Mouse (Mus musculus) c-Kit-positive CD71-negative TER-119-negative erythroid progenitor cells, embryonic 14.5 days (primary cell): ENCODE measurements at regions not wholly inside any gene's neighbourhood (a gene's known extent, or its start where the extent isn't known, plus 50 kb on each side); places are given as distances from the start of the nearest gene placed in this dataset.

Source experiments
- DNase-seq: peaks from one replicate; pipeline ENCODE4 v3.0.0-alpha.2; 2013; ENCODE audit warnings: low read depth

GRCm38 (mm10) chr3:129386522-129386921 is 54.0 kb upstream of the Enpep start:
- DNase-seq = no peak

- no peak for DNase-seq
Observed at GRCm38 (mm10) chr3:129390506-129390905, 58.0 kb upstream of the Enpep start.

GRCm38 (mm10) chr3:129391888-129392813 is 59.6 kb upstream of the Enpep start:
- DNase-seq = no peak

DNA sequence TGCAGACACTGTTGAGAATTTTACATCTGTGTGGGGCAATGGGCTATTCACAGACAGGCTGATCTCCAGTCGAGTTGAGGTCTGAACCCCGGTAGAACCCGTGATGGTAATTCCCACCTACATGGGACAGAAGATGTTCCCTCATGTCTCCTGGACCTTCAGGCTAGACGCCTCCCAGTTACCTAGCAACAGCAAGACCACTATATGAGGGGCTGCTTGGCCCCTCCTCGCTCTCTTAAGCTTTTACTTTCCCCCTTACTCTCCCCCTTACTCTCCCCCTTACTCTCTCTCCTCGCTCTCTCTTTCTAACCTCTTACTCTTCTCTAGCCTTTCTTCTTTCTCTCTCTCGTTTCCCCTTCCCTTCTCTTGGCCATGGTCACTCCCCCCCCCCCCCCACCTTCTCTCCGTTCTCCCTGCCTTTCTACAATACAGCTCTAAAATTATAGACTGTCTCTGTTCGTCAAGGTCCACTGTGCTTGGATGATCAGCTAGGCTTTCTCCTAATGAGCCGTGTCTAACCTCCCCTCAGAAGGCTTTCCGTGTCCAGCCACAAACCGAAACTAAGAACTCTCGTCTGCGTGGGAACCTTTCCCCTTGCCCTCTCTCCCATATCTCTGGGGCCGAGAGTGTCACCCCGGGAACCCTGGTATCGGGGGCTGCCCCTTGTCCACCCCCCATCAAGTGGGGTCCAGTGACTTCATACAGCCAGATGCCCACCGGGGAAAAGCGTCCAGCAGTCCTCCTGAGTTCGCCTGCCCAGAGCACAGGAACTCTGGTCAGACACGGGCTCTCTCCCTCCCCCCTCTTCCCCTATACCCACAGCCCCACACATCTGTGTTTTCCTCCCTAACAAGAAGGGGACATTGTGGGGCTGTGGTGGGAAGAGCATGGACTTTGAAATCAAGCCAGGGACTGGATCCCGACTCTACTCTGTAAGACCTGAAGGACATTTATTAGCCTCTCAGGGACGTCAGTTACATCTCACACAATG is 60.6 kb upstream of the Enpep start:
- no peak for DNase-seq

- DNase-seq = no peak
Observed at GRCm38 (mm10) chr3:129397481-129397880, 65.0 kb upstream of the Enpep start.

DNA sequence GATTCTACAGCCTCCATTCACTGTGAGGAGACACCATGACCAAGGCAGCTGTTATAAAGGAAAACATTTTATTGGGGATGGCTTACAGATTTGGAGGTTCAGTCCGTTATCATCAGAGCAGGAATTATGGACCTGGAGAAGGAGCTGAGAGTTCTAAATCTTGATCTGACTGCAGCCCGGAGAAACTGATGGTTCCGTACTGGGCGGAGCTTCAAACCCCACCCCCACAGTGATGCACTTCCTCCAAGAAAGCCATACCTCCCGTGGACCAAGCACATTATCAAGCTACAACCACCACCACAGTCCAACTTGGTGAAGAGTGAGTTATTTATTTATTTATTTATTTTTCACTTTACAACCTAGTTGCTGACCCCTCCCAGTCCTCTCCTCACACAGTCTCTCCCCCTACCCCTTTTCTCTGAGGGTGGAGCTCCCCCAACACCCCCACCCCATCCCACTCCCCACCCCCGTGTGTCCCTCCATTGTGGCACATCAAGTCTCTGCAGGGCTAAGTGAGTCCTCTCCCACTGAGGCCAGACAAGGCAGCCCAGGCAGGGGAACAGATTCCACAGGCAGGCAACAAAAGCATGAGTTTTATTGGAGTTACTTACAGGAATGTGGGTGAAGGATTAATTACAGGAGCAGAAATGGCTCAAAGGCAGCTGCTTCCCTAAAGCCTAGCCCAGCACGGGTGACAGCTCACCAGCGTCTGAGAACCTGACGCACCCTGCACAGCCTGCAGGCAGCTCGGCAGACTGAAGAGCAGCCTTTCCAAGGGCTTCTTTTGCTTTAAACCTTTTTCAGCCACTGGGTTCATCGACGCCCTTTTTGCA is 67.8 kb upstream of the Enpep start:
- DNase-seq = no peak

DNA sequence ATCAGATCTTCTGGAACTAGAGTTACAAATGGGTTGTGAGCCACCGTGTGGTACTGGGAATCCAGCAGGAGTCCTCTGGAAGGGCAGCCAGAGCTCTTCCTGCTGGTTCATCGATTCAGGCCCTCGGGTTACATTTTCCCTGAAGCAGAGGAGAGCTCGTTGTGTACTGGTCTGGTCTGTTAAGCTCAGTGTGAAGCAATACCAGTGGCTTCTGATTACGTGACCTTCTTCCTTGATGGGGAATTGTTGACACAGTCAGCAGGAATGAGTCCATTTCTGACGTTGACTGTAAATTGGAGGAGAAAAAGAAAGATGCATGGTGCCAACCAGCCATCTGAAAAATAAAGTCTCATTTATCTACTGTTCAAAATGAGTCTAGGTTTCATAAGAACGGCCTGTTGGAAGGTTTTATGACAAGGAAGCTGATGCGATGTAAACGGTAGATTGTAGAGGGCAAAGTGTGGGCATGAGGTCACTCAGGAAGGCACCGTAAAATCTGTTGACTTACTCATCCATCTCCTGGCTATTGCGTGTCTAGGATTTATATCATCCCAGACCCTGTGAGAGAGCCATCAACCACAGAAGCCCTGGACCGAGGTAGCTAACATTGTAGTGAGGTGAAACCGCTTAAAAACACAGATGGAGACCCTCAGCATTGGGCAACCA is 79.0 kb upstream of the Enpep start:
- DNase-seq = no peak

DNA sequence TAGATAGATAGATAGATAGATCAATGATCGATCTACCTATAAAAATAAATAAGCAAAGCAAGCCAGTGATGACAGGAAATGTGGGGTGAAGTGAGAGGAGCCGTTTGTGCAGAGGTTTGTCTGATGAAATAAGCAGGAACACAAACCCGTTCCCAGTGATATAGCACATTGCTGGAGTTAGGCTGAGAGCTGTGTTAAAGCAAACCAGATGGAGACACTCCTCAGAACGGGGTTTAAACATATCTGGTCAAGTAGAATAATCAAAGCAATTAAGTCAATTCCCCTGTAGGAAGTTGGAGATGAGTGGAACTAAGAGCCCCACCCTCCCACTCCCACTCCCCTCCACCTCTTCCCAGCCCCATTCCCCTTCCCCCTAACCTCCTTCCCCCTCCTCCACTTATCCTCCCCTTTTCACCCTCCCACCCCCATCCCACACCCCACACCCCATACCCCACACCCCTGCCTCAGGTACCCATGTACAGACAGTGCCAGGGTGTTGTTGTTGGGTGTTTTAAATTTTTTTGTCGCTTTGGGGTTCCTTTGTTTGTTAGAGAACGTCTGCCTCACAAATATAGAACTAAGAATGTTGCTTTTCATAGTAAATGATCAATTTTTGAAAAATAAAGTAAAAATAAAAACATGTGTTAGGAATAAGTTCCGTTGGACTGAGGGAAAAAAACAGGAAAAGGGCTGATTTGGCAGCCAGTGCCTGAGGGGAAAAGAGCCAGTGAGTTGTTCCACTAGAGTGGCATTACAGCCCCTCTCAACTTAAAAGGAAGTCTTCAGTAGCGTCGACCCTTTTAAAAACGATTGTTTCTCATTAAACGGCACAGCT is 79.8 kb upstream of the Enpep start:
- DNase-seq = no peak

DNA sequence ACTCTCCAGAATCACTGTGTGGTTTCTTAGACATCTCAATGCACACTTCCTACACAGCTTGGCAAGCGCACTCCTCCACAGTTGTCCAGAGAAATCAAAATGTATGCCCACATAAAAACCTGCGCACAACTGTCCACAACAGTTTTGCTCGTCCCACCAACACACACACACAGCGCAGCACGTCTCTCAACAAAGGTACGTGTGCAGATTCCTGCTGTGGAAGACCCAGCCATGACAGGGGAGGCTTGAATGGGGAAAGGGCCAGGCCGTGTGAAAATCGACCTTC is 80.4 kb upstream of the Enpep start:
- no peak for DNase-seq

DNA sequence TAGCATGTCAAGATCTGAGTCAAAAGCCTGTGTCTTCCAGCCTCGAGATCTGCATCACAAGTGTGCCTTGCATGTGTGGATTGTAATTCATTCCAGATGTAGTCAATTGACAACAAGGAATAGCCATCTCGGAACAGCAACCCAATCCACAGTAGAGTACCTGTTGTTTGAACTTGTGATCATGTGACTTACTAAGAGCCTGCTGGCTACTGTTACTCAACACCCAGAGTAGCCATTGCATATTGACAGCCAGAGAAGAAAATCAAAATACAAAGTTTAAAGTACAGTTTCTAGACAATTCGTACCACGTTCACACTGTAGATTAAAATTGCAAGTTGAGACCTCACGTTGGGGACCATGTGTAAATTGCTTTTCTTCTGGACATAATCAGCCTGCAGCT is 83.1 kb upstream of the Enpep start:
- no peak for DNase-seq

DNA sequence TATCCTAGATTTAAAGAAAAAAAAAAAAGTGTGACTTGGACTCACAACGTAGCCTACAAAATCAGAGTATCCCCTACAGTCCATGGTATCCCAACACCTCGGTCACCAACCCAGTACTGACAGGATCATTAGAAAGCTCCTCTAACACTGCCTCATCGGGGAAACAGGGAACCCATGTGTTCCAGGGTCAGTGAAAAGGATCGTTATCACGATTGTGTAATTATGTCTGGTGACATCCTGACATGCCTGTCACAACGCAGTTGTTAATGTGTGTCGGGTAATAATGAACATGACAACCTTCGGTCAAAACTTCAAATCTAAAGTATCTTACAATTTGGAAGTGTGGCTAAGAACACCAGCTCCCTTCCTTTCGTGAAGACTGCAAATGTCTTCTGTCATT is 83.8 kb upstream of the Enpep start:
- DNase-seq = no peak

DNA sequence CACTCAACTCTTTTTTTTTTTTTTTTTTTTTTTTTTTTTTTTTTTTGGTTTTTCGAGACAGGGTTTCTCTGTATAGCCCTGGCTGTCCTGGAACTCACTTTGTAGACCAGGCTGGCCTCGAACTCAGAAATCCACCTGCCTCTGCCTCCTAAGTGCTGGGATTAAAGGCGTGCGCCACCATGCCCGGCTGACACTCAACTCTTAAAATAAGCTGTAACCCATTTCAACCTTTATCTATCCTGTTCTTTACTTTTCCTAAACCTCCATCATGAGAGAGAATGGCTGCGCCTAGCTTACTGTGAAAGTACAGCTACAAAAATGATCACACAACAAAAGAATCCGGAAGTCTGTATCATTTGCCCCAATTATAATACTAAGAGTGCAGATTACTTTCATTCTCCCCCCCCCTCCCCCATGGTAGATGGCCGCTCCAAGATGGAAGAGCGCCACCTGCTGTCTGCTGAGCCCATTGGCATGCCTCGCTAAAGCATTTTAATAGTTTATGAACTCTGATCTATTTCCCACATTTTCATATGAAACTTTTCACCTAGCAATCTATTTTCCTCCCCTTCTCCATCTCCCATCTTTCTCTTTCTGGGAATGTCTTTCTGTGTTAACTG is 89.2 kb upstream of the Enpep start:
- peak; percentile 35 for DNase-seq

- DNase-seq = no peak
Observed at GRCm38 (mm10) chr3:129428750-129429149, 96.2 kb upstream of the Enpep start.

GRCm38 (mm10) chr3:129429161-129430111 is 96.9 kb upstream of the Enpep start:
- DNase-seq = no peak

- no peak for DNase-seq
Observed at GRCm38 (mm10) chr3:129434056-129434455, 98.1 kb upstream of the Elovl6 start.

DNA sequence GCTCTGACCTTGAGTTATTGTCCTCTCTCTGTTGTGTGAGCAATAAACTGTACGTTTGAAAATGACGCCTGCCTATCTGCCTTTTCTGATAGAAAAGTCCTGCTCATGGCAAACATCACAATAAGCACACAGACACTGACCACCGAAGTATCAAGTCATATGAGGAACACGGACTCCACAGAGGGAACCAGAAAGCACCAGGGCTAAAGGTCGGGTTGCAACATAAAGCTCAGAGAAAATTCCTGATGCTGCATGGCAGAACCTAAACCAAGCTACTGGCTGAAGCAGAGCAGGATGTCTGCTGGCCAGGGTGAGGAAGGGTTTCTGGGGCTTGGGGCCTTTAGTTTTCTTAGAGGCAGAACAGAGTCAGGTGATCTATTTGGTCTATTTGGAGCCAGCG is 94.5 kb upstream of the Elovl6 start:
- DNase-seq = no peak

- no peak for DNase-seq
Observed at GRCm38 (mm10) chr3:129442756-129443155, 89.4 kb upstream of the Elovl6 start.

DNA sequence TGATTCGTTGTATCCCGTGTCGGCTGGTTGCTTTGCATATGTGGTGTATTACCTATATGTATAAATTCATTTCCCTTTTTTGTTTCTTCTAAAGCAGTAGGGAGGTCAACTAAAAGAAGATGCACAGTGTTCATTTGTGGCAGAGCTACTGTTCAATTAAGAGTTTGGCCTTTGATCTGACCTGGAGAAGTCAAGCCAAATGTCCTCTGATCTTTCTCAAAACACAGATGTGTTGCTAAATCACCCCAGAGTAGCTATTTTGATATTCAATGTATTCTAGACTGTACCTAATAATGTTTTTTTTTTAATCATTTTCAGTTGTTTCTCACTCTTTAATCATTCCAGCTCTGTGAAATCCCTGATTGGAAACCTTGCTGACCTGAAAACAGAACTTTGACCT is 87.9 kb upstream of the Elovl6 start:
- no peak for DNase-seq

GRCm38 (mm10) chr3:129445961-129446360 is 86.2 kb upstream of the Elovl6 start:
- no peak for DNase-seq
